Mouse (Mus musculus) hindbrain, embryonic 14.5 days (tissue): ENCODE measurements around the gene Phyhipl. TPM values are rescaled to one million over a fixed set of nuclear protein-coding genes. Genes with fewer than 3 reads are reported as not detected.

Experiments used
- ATAC-seq: fragments of 200-750 bp; cut with Nextera tagmentation; 2 replicates; pipeline ENCODE4 v1.8.0; 2017; ENCODE audit warnings: moderate number of reproducible peaks, mild to moderate bottlenecking, moderate TSS enrichment, moderate library complexity; ENCODE audit not compliant: low FRiP score
- DNase-seq: peaks from one replicate; pipeline ENCODE4 v3.0.0-alpha.2; 2015; ENCODE audit warnings: low spot score
- H3K27ac ChIP-seq: fragments of 300-500 bp; sonication (generic); 2 replicates; pipeline ENCODE4 v1.5.1; 2014; ENCODE audit warnings: mild to moderate bottlenecking, moderate library complexity
- H3K27me3 ChIP-seq: fragments of 300-500 bp; sonication (generic); 2 replicates; pipeline ENCODE4 v1.6.1; 2014; ENCODE audit warnings: mild to moderate bottlenecking, low read length, mixed read lengths; ENCODE audit not compliant: control insufficient read depth, insufficient read depth
- H3K36me3 ChIP-seq: fragments of 300-500 bp; sonication (generic); replicated peaks from 2 replicates; pipeline ENCODE4 v1.6.1; 2014; ENCODE audit not compliant: control insufficient read depth, insufficient read depth
- H3K4me1 ChIP-seq: fragments of 300-500 bp; sonication (generic); replicated peaks from 2 replicates; pipeline ENCODE4 v1.6.1; 2014; ENCODE audit warnings: antibody characterized with exemption, low read length, mixed read lengths; ENCODE audit not compliant: control insufficient read depth, insufficient read depth
- H3K4me2 ChIP-seq: fragments of 300-500 bp; sonication (generic); replicated peaks from 2 replicates; pipeline ENCODE4 v1.6.1; 2014; ENCODE audit warnings: mild to moderate bottlenecking, moderate library complexity
- H3K4me3 ChIP-seq: fragments of 300-500 bp; sonication (generic); replicated peaks from 2 replicates; pipeline ENCODE4 v1.5.1; 2014; ENCODE audit warnings: mild to moderate bottlenecking, low read length
- H3K9ac ChIP-seq: fragments of 300-500 bp; sonication (generic); 2 replicates; pipeline ENCODE4 v1.6.1; 2014
- H3K9me3 ChIP-seq: fragments of 300-500 bp; sonication (generic); 2 replicates; pipeline ENCODE4 v1.6.1; 2016; ENCODE audit warnings: low read length; ENCODE audit not compliant: control insufficient read depth
- whole genome bisulfite sequencing: fragments of 180-500 bp; shearing (Covaris S2); extraction: QIAGEN DNeasy Blood & Tissue Kit; methylation state at CpG from one replicate; pipeline ENCODE4 v1.1.7; 2014; 5-methylcytosine and 5-hydroxymethylcytosine counted together
- polyA plus RNA-seq: library from polyadenylated mRNA; unstranded; fragments of >200 nt; fragmentation: Nextera tagmentation; extraction: Ambion mirVana; gene quantifications from 2 replicates; pipeline ENCODE4 v1.2.1, GENCODE M21; 2014

Phyhipl gene
- polyA plus RNA-seq = 287 and 318 TPM in 2 replicates

DNA sequence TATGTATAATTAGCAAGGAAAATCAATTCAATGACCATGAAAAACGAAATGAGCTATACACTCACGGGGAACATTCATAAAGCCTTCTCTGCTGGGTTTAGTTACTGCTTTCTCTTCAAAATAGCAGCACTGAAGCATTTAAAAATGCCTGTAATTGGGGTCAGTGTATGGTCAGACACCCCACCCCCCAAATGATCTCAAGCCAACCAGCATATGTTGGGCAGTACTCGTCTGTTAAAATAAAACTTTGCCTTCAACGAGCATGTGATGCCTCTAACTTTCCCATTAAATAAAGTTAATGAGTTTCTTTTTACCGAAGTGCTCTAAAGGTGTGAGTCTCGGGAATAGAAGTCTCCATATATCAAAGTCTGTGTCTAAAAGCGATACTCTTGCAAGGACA is at the start of gene Phyhipl:
TSS of gene Phyhipl (minus strand) at position 138 of the 400 bp plus-strand sequence.
- Histone ChIP-seq H3K4me1 (peaks cover 10% of the 10 kb centered on the region; the same call in 1 of the 2 replicates), H3K4me2 (no peak within 1 kb of the TSS), H3K9ac (no peak within 1 kb of the TSS), H3K27me3 (no peaks in the 10 kb centered on the region), H3K4me3 (no peak within 1 kb of the TSS), H3K9me3 (no peaks in the 10 kb centered on the region), H3K27ac (no peak within 1 kb of the TSS), H3K36me3 (no peaks in the 10 kb centered on the region)
- DNase-seq (no peak), ATAC-seq (no peak)
- 28% methylated on average over 7 of the region's 7 CpGs for WGBS

DNA sequence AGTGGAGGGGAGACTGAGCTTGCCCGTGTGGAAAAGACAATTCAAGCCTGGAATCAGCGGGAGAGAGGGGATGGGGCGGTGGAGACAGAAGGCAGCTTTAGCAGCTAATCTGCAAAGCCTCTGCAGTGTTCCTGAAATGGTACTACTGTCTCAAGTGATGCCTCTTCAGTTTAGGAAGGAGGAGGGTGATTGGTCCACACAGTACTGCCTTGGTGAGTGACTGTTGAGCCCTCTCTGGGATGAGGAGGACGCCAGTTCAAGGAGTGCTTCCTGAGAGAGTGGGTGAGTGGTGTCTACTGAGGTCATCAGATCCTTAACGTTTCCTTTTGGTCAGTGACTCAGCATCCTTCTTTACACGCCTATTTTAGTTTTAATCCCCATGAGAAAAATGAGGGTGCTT is 47.4 kb upstream of the Phyhipl start:
- Histone ChIP-seq H3K4me1 (no peaks in the 10 kb centered on the region; the same call in 1 of the 2 replicates), H3K27ac (no peak overlapping the region), H3K27me3 (no peaks in the 10 kb centered on the region), H3K9ac (no peak overlapping the region), H3K4me3 (no peak overlapping the region), H3K4me2 (no peak overlapping the region), H3K9me3 (no peaks in the 10 kb centered on the region), H3K36me3 (no peaks in the 10 kb centered on the region)
- no peak for DNase-seq
- no peak for ATAC-seq
- WGBS = 72% methylated on average over 6 of the region's 6 CpGs

DNA sequence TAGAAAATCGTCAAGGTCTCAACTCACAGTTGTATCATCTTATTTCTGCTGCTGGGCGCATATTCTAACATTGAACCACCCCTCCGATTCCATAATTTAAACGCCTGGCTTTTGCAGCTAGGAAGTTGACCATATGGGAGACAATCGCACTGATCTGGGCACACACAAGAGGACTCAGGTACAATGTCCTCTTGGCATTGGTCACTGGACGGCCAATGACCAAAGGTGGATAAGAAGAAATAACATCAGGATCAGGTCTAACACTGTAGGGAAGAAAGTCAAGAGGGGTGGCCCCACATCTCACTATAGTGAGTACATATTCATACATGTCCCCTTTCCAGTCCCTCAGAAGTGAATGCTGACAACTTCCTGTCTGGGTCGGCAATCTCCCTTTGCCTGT is 43.8 kb upstream of the Phyhipl start:
- WGBS = 94% methylated on average over 7 of the region's 7 CpGs
- Histone ChIP-seq H3K4me1 (no peaks in the 10 kb centered on the region; the same call in 1 of the 2 replicates), H3K9me3 (no peaks in the 10 kb centered on the region), H3K27me3 (no peaks in the 10 kb centered on the region), H3K27ac (no peak overlapping the region), H3K4me2 (no peak overlapping the region), H3K4me3 (no peak overlapping the region), H3K9ac (no peak overlapping the region), H3K36me3 (no peaks in the 10 kb centered on the region)
- DNase-seq = no peak
- ATAC-seq = no peak

GRCm38 (mm10) chr10:70698014-70698413 is 42.2 kb upstream of the Phyhipl start:
- no peak overlapping the region for H3K4me3 ChIP-seq
- H3K27me3 ChIP-seq = no peaks in the 10 kb centered on the region
- WGBS = 90% methylated on average over 3 of the region's 3 CpGs
- ATAC-seq (no peak), DNase-seq (no peak)
- H3K9ac ChIP-seq = no peak overlapping the region
- no peaks in the 10 kb centered on the region for H3K36me3 ChIP-seq
- H3K4me1 ChIP-seq = no peaks in the 10 kb centered on the region; the same call in 1 of the 2 replicates
- H3K9me3 ChIP-seq = no peaks in the 10 kb centered on the region
- no peak overlapping the region for H3K4me2 ChIP-seq
- H3K27ac ChIP-seq = no peak overlapping the region

GRCm38 (mm10) chr10:70696748-70697585 is 41.2 kb upstream of the Phyhipl start:
- no peaks in the 10 kb centered on the region for H3K27me3 ChIP-seq
- H3K4me2 ChIP-seq = no peak overlapping the region
- H3K4me1 ChIP-seq = no peaks in the 10 kb centered on the region; the same call in 1 of the 2 replicates
- H3K9ac ChIP-seq = no peak overlapping the region
- 80% methylated on average over 29 of the region's 29 CpGs for WGBS
- H3K9me3 ChIP-seq = no peaks in the 10 kb centered on the region
- H3K36me3 ChIP-seq = no peaks in the 10 kb centered on the region
- ATAC-seq = no peak
- H3K27ac ChIP-seq = no peak overlapping the region
- no peak for DNase-seq
- no peak overlapping the region for H3K4me3 ChIP-seq

GRCm38 (mm10) chr10:70689346-70689745 is 33.6 kb upstream of the Phyhipl start:
- H3K4me2 ChIP-seq = no peak overlapping the region
- no peak overlapping the region for H3K9ac ChIP-seq
- H3K4me1 ChIP-seq = no peaks in the 10 kb centered on the region
- H3K27ac ChIP-seq = no peak overlapping the region
- H3K9me3 ChIP-seq = no peaks in the 10 kb centered on the region
- DNase-seq (no peak), ATAC-seq (no peak)
- 79% methylated on average over 6 of the region's 6 CpGs for WGBS
- no peaks in the 10 kb centered on the region for H3K36me3 ChIP-seq
- H3K27me3 ChIP-seq = no peaks in the 10 kb centered on the region
- no peak overlapping the region for H3K4me3 ChIP-seq

DNA sequence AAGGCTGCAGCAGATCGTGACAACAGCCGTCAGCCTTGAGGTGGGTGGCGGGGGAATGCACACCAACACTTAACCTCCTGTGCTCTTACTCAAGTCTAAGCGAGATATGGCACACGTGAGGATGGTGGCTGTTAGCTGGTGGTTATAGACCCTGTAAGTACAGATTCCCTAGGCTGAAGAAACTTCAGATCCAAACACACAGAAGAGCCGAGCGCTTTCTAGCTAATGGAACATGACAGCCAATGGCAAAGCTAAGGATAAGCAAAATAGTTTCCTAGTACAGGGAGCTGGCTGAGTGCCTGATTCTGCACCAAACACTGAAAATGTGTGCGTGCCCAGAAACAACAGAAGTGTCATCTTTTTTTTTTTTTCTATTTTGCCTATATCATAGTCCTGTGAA is 33.1 kb upstream of the Phyhipl start:
- Histone ChIP-seq H3K4me3 (no peak overlapping the region), H3K4me2 (no peak overlapping the region), H3K4me1 (no peaks in the 10 kb centered on the region), H3K36me3 (no peaks in the 10 kb centered on the region), H3K9ac (no peak overlapping the region), H3K9me3 (no peaks in the 10 kb centered on the region), H3K27me3 (no peaks in the 10 kb centered on the region), H3K27ac (no peak overlapping the region)
- no peak for DNase-seq
- 56% methylated on average over 8 of the region's 8 CpGs for WGBS
- no peak for ATAC-seq

DNA sequence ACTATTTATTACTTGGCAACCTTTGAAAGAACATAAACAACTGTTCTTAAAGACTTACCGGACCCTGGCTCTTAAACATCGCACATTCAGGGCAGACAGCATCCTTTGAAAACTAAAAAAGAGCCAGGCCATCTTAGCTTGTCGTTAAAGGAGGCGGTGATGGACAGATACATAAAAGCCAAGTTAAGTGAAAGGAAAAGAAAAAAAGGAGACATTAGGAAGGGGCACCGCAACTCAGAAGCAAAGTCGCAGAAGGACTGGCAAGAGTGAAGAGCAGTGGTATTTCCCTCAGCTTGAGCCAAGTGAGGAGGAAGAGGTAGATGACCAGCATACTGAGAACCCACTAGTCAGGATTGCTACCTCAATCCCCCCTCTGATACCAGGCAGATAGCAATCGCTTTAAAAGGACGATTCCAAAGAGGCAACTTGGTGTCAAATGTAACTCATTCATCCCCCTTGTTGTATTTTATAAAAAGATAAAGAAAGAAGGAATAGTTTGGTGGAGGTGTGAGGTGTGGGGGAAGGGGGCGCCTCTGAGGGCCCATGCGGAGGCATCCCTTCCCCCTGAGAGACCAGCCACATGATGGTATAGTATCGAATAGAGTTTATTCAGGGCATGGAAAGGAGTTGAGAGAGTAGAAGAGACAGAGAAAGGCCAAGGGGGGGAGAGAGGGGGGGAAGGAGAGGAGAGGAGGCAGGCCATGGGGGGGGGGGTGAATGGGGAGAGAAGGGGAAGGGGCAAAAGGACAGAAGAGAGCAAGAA is 31.4 kb upstream of the Phyhipl start:
- Histone ChIP-seq H3K9ac (no peak overlapping the region), H3K36me3 (no peaks in the 10 kb centered on the region), H3K4me1 (no peaks in the 10 kb centered on the region), H3K27me3 (no peaks in the 10 kb centered on the region), H3K27ac (0 out of 2 replicates have a peak overlapping the region, but pooled peaks have one; percentile 17), H3K9me3 (no peaks in the 10 kb centered on the region), H3K4me3 (no peak overlapping the region), H3K4me2 (no peak overlapping the region)
- WGBS = 34% methylated on average over 11 of the region's 11 CpGs
- DNase-seq (no peak), ATAC-seq (peak; percentile 71; the same call in 1 of the 2 replicates)

DNA sequence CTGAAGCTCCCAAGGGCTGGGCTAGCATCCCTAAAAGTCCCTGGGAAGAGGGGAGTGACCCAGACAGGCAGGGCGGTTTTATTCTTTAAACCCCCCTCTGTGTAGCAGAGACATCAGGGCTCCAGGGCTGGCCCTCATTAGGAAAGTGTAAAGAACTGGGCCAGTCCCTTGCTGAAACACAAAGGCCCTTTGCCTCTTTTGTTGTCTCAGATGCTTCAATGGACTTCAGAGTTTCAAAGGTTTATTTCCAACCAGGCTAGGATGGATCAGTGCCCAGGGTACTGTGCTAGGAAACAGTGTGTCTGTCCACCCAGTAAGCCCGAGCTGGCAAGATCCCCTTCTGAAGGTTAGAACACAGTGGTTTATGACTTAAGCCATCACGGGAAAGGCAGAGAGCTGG is 30.7 kb upstream of the Phyhipl start:
- DNase-seq = no peak
- Histone ChIP-seq H3K27ac (no peak overlapping the region; the same call in 1 of the 2 replicates), H3K4me3 (no peak overlapping the region), H3K27me3 (no peaks in the 10 kb centered on the region), H3K36me3 (no peaks in the 10 kb centered on the region), H3K4me2 (no peak overlapping the region), H3K9me3 (no peaks in the 10 kb centered on the region), H3K4me1 (no peaks in the 10 kb centered on the region), H3K9ac (no peak overlapping the region)
- WGBS = 5% methylated on average over 3 of the region's 3 CpGs
- peak; percentile 84; the same call in 1 of the 2 replicates for ATAC-seq
